Mouse (Mus musculus) liver, adult (tissue): ENCODE data around the gene Det1.

Source experiments
- GATA4 ChIP-seq: IDR thresholded peaks from 2 replicates; pipeline ENCODE4 v1.6.1; 2014; ENCODE audit warnings: mild to moderate bottlenecking, low read length; ENCODE audit not compliant: insufficient replicate concordance

Gene Det1

DNA sequence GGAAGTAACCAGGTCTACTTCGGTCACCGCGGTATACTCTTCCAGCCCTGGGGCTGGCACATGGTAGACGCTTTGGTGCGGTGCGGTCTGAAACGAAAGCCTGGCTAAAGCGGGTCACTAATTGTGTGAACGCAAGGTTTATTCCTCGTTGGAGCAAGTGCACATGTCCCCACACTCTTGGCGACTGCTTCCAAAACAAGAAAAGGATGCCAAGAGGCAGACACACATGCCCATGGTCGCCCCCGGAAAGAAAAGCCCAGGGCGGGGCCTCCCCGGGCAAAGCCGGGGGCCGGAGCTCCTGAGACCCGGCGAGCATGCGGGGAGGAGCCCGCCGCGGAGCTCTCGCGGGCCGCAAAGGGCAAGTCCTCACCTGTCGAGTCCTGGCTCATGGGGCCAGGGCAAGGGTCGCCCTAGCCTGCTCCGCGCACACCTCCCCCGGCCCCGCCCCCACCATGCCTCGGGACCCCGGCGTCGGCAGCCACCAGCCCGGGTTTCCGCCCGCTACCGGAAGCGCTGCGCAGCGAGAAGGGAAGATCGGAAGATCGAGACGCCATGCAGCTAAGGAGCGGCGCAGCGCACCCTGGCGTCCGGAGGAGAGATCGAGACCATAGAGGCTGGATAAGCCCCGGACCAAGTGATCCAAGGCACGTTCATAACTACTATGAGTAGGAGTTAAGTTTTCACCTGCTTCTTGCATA, at the start of gene Det1:
Det1 (minus strand) TSS at position 527 of the 698 bp plus-strand sequence.
- no peak for TF ChIP-seq GATA4

GRCm38 (mm10) chr7:78895653-78896333, 48.7 kb upstream of the Det1 start, which contains the start of gene Aen:
TSS of gene Aen (plus strand) at chr7:78895854.
- TF ChIP-seq GATA4, result no peak; the same call in 1 of the 2 replicates

GRCm38 (mm10) chr7:78895021-78895652, 48.1 kb upstream of the Det1 start:
- no peak for TF ChIP-seq GATA4

GRCm38 (mm10) chr7:78893917-78894316, 46.9 kb upstream of the Det1 start:
- no peak for TF ChIP-seq GATA4

GRCm38 (mm10) chr7:78890641-78891040, 43.6 kb upstream of the Det1 start:
- no peak for TF ChIP-seq GATA4

- TF ChIP-seq GATA4, result no peak
Observed at GRCm38 (mm10) chr7:78887431-78887842, 40.4 kb upstream of the Det1 start.

- no peak for TF ChIP-seq GATA4
Observed at GRCm38 (mm10) chr7:78886496-78886895, 39.4 kb upstream of the Det1 start.

DNA sequence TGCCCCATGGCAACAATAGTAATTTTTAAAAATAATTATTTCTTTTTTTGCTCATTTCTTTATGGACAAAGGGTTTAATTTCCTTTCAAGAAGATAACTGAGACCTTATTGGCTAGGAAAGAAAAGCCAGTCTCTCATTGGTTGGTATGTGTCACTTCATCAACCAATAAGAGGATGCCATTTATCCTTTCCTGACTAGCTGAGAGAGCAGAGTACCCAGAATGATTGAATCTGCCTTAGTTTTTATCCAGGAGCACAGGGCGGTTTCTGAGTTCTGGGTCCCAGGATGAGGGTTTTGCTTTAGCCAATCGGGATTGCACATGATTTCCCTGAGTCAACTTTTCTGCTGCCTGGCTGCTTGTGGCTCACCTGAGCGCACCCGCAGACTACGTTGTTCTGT, 38.3 kb upstream of the Det1 start:
- no peak for TF ChIP-seq GATA4

- TF ChIP-seq GATA4, result no peak
Observed at GRCm38 (mm10) chr7:78884139-78884538, 37.1 kb upstream of the Det1 start.

DNA sequence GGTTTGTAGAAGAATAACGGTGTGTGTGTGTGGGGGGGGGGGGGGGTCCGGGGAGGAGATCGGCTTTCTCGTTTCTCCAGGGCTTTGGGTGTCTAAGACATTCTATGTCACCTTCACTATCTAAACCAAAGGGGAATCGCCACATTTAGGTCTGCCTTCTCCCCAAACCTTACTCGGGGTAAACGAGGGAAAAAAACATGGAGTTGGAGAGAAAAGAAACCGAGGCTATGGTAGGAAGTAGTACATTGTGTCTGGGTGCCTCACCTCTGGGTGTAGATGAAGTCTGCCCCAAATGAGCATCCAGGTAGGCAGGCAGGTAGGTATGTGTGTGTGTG, 36.6 kb upstream of the Det1 start:
- no peak for TF ChIP-seq GATA4

GRCm38 (mm10) chr7:78883016-78883725, 36.1 kb upstream of the Det1 start:
- no peak for TF ChIP-seq GATA4

GRCm38 (mm10) chr7:78882469-78882837, 35.4 kb upstream of the Det1 start:
- no peak for TF ChIP-seq GATA4

DNA sequence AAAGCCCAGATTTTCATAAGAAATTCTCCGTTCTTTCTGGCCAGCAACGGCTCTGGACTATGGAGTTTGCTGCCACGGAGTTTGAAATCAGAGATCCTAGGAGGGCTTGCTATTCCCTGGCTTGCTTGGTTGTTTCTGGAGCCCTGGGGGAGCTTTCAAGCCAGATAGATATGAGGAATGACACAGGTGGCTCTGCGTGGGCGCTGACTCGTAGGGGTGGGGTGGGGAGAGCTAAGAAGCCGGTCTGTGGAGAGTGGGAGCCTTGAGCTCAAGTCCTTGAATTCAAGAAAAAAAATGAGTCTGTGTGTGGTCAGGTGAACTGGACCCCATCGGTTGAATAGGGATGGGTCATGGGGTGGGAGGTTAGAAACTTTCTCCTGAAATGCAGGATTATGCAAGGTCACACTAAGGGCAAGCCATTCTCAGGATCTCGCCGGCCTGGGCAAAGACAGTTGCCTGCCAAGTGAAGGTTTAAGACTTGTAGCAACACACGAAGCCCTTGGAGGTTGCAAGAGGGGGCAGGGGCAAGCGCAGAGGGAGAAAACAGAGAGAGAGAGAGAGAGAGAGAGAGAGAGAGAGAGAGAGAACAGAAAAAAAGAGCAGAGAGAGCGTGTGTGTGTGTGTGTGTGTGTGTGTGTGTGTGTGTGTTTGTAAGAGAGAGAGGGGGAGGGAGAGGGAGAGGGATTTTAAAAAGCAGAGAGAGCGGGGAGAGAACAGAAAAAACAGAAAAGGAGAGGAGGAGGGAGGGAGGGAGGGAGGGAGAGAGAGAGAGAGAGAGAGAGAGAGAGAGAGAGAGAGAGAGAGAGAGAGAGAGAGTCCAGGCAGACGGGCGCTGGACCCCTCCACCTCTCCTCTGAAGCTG, 34.8 kb upstream of the Det1 start:
- no peak for TF ChIP-seq GATA4

GRCm38 (mm10) chr7:78872831-78873230, 25.8 kb upstream of the Det1 start:
- TF ChIP-seq GATA4, result no peak

DNA sequence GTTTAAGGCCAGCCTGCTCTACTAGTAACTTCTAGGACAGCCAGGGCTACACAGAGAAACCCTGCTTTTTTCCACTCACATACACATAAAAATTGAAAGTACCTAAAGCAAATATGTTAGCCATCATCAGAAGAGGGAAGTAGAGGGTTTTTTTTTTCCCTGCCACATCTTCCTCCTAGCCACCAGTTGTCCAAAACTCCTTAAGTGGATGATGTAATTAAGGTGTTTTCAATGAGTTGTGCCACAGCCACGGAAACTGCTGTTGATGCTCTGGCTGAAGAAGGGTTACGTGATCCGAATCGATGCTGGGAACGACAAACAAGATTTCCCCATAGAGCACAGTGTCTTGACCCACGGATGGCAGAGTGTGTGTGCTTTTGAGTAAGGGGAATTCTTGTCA, 25.3 kb upstream of the Det1 start:
- no peak for TF ChIP-seq GATA4

- TF ChIP-seq GATA4, result no peak
Observed at GRCm38 (mm10) chr7:78868731-78869130, 21.7 kb upstream of the Det1 start.
